Mouse (Mus musculus) lung, postnatal 10 days (tissue): ENCODE data around the gene Btg2.

Source experiments
- DNase-seq: peaks from one replicate; pipeline ENCODE4 v3.0.0; 2021

Btg2 gene

GRCm38 (mm10) chr1:134057736-134058135 lies 21.2 kb downstream of the Btg2 start:
- no peak for DNase-seq

- no peak for DNase-seq
Observed at GRCm38 (mm10) chr1:134056285-134056684, 22.6 kb downstream of the Btg2 start.

DNA sequence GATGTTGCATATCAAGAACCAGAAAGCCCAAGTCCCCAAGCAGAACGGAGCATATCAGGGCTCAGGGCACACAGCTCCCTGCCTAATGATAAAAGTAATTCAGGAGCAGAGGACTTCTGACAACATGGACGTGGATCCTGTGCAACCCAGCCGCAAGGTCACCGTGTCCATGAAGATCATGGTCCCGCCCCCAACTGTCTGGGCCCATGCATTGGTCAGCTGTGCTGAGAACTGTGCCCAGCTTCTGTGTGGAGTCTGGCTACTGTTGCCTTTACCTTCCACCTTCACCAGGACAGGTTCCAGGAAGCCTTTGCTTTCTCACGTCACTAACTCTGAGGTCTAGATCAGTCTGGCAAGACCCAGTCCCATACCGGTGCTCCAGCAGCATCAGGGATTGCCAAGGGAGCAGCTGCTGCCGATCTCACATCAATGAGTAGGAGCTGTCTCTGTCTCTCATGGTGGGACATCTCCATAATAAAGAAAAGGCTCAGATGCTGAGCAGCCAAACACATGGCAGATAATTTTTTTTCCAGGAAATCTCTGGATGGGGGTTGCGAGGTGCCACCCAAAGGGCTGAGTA lies 23.2 kb downstream of the Btg2 start:
- DNase-seq = no peak

DNA sequence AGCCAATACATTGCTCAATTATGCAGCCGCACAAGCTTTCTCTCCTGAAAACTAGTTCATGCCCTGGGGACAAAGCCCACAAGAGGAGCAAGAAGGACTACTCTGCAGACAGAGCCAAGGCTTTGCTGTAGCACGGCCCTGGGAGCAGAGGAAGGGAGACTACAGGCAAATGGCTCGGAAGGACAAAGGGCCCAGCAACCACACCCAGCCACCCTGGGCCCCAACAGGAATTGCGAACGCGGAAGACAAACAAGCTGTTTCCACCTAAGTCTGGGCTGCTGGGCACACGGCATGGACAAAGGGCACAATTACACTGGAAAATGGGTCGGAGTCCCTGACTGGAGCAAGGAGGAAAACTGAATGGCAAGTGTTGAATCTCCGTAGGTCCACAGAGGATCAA lies 23.9 kb downstream of the Btg2 start:
- DNase-seq = peak; percentile 46

DNA sequence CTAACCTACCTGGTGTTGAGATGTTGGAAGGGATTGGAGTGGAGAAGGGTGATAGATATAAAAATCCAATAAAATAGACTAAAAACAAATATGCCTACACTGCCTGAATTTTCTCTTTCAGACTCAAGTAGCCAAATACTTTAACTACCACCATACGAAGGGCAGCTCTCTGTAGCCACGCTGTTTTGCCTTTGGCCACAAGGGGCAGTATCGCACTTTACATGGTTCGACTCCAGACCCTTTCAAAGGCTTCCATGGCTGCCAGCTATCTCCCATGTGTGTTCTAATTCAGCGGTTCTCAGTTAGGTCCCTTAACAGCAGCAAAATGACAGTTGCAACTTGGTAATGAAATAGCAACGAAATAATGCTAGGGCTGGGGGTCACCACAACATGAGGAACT lies 25.7 kb downstream of the Btg2 start:
- peak; percentile 93 for DNase-seq

GRCm38 (mm10) chr1:134049542-134049941 lies 29.4 kb downstream of the Btg2 start:
- no peak for DNase-seq

DNA sequence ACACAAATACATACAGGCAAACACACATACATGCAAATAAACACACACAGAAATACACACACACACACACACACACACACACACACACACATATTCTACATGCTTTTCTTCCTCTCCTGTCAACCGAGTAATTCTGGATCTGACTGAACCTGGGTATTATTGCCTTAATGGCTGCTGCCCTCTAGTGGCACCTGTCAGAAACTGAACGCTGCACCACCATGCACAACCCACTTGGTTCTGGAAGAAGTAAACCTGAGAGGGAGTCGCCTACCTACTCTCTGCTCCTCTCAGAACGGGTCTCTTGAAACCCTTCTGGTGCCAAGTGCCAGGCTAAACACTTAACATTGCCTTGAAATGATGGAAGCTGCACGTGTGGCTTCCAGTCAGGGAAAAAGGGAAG lies 30.2 kb downstream of the Btg2 start:
- peak; percentile 89 for DNase-seq

DNA sequence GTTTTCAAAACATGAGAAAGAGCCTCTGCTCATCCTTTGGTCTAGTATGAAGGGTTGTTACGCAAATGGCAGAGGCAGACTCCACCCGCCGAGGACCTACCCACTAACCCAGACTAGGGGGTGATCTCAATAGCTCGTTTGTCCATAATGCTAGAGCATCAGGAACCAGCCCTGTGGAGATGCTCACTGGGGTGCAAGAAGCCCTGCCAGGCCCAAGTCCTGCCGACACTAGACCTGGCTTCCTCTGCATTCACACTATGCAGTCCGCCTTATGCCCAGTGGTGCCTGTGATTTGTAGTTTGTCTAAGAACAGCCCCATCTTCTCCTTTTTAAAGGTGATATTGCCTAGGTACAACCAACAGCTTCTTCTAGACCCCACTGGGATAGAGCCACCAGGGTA lies 31.5 kb downstream of the Btg2 start:
- DNase-seq = no peak

DNA sequence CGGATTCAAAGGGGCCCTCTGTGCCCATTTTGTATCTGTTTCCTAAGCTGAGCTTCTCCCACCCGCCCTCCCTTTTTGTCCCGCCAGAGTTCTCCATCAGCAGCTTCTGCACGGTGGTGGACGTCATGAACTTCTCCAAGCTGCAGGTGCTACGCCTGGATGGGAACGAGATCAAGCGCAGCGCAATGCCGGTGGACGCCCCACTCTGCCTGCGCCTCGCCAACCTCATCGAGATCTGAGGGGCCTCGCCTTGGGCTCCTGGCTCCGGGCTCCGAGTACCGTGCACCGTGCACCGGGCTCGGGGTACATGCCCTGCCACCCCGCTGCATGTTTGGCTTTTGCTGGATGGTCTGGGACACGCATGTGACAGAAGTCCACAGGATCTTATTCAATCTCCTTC lies 32.5 kb downstream of the Btg2 start:
- DNase-seq = no peak

GRCm38 (mm10) chr1:134045971-134046370 lies 32.9 kb downstream of the Btg2 start:
- peak; percentile 90 for DNase-seq

DNA sequence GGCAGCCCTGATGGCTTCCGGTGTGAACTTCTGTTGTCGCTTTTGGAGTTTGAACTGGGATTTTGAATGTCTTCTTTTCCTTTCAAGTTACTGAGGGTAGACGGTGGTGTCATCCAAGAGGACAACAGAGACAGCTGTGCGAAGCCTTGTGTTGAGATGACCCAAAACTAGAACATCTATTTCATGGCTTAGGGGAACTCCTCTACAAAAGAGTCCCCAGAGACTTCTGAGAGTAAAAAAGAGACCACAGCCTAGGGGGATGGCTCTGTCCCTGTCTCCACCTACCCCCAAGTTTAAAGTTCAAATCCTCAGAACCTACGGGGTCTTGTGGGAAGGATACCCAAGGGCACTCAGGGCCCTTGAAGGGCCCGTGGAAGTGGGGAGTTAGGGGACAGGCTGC lies 34.1 kb downstream of the Btg2 start:
- DNase-seq = no peak

- DNase-seq = no peak
Observed at GRCm38 (mm10) chr1:134042341-134042740, 36.6 kb downstream of the Btg2 start.

DNA sequence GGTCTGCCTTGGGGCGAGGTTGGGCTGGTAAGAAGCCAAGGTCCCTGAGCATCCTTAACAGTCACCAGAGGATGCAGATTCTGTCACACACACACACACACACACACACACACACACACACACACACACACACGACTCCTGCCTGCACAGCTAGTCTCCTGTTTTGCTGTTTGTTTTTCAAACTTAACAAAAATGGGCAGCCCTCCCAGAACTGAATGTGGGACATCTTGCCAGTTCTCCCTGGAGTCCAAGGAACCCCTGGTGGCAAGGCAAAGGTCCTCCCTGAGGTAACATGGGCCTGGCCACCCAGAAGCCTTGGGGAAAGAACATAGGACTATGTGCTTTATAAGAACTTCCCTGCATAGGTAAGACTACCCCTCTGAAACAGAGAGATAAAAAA lies 37.0 kb downstream of the Btg2 start:
- DNase-seq = peak; percentile 71

GRCm38 (mm10) chr1:134039361-134039760 lies 39.6 kb downstream of the Btg2 start:
- DNase-seq = peak; percentile 40

GRCm38 (mm10) chr1:134038336-134038735 lies 40.6 kb downstream of the Btg2 start:
- DNase-seq = no peak

- peak; percentile 74 for DNase-seq
Observed at GRCm38 (mm10) chr1:134037172-134037571, 41.7 kb downstream of the Btg2 start, which contains the start of gene Fmod. TSS of gene Fmod (plus strand) at chr1:134037254.

- no peak for DNase-seq
Observed at GRCm38 (mm10) chr1:134036492-134036891, 42.4 kb downstream of the Btg2 start.

GRCm38 (mm10) chr1:134028161-134028846 lies 50.6 kb downstream of the Btg2 start:
- peak; percentile 79 for DNase-seq

- no peak for DNase-seq
Observed at GRCm38 (mm10) chr1:134026741-134027140, 52.2 kb downstream of the Btg2 start.

- DNase-seq = no peak
Observed at GRCm38 (mm10) chr1:134025975-134026374, 52.9 kb downstream of the Btg2 start.
